Mouse (Mus musculus) retina, postnatal 1 day (tissue): ENCODE measurements around the gene Clcnkb.

Experiments
- DNase-seq: peaks from one replicate; pipeline ENCODE4 v3.0.0-alpha.2; 2012

Gene Clcnkb

GRCm38 (mm10) chr4:141433191-141433590 is 17.4 kb upstream of the Clcnkb start:
- no peak for DNase-seq

- no peak for DNase-seq
Observed at GRCm38 (mm10) chr4:141432666-141433065, 16.9 kb upstream of the Clcnkb start.

GRCm38 (mm10) chr4:141430997-141431396 is 15.2 kb upstream of the Clcnkb start:
- peak; percentile 75 for DNase-seq

GRCm38 (mm10) chr4:141429847-141430246 is 14.0 kb upstream of the Clcnkb start:
- peak; percentile 48 for DNase-seq

- DNase-seq = no peak
Observed at GRCm38 (mm10) chr4:141429381-141429780, 13.6 kb upstream of the Clcnkb start.

GRCm38 (mm10) chr4:141427921-141428320 is 12.1 kb upstream of the Clcnkb start:
- no peak for DNase-seq

- no peak for DNase-seq
Observed at GRCm38 (mm10) chr4:141426796-141427745, 11.3 kb upstream of the Clcnkb start.

- DNase-seq = peak; percentile 66
Observed at GRCm38 (mm10) chr4:141425484-141426479, 10.0 kb upstream of the Clcnkb start.

GRCm38 (mm10) chr4:141423691-141424431 is 8.0 kb upstream of the Clcnkb start:
- DNase-seq = no peak

- no peak for DNase-seq
Observed at GRCm38 (mm10) chr4:141423288-141423687, 7.5 kb upstream of the Clcnkb start.

- no peak for DNase-seq
Observed at GRCm38 (mm10) chr4:141422841-141423240, 7.0 kb upstream of the Clcnkb start.

- no peak for DNase-seq
Observed at GRCm38 (mm10) chr4:141421423-141421822, 5.6 kb upstream of the Clcnkb start.

GRCm38 (mm10) chr4:141420886-141421285 is 5.1 kb upstream of the Clcnkb start:
- no peak for DNase-seq

- no peak for DNase-seq
Observed at GRCm38 (mm10) chr4:141420192-141420829, 4.5 kb upstream of the Clcnkb start, which contains the start of gene Hspb7. Gene Hspb7 (plus strand): TSS chr4:141420779.

GRCm38 (mm10) chr4:141419398-141420191 is 3.8 kb upstream of the Clcnkb start:
- DNase-seq = peak; percentile 18

GRCm38 (mm10) chr4:141411430-141411992 is 4.3 kb downstream of the Clcnkb start:
- DNase-seq = no peak

GRCm38 (mm10) chr4:141408577-141408976 is 7.2 kb downstream of the Clcnkb start:
- no peak for DNase-seq

- peak; percentile 74 for DNase-seq
Observed at GRCm38 (mm10) chr4:141406516-141407299, 9.1 kb downstream of the Clcnkb start.

- no peak for DNase-seq
Observed at GRCm38 (mm10) chr4:141405314-141405622, 10.5 kb downstream of the Clcnkb start.
